Mouse (Mus musculus) layer of hippocampus, adult 18-20 months (tissue): ENCODE measurements around the gene Med12l. TPM values are rescaled to one million over a fixed set of nuclear protein-coding genes. Genes with fewer than 3 reads are reported as not detected.
A peak's percentile ranks its signal among the peaks of the same experiment; 100 is the strongest.

Source experiments
- DNase-seq, 2 experiments: peaks; one replicate each; pipeline ENCODE4 v3.0.0; 2022; ENCODE audit warnings: low spot score in 2 of 2
- total RNA-seq, 2 experiments: library from RNA; stranded (reverse); gene quantifications; 2 replicates each; pipeline ENCODE4 v1.2.3; 2021

Med12l gene
- total RNA-seq, 2 experiments from 2014 or later = 51.9 to 54.1 TPM

GRCm38 (mm10) chr3:59182129-59182528, 176.5 kb downstream of the Med12l start:
- no peak for DNase-seq

- no peak for DNase-seq
Observed at GRCm38 (mm10) chr3:59185662-59186061, 180.0 kb downstream of the Med12l start.

- no peak for DNase-seq
Observed at GRCm38 (mm10) chr3:59187336-59187735, 181.7 kb downstream of the Med12l start.

GRCm38 (mm10) chr3:59191674-59192073, 186.0 kb downstream of the Med12l start:
- DNase-seq = no peak

DNA sequence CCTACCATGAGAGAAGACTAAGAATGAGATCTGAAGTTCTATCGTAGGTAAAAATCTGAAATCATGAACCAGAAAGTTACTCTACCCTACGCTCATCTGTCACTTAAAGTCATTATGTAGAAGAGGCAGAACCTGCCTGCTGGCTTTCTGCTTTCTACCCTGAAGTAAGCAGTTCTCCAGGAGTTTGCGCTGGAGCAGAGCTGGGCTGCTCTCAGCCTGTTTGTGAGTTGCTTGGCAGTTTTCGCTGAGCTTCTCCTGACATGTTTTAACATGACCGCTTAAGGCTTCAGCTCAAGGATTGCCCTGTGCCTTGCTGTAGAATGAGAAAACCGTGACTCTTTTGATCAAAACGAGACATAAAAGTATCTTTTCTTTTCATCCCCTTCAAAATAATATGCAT, 188.5 kb downstream of the Med12l start:
- no peak for DNase-seq

GRCm38 (mm10) chr3:59194938-59195337, 189.3 kb downstream of the Med12l start, which contains the start of gene Gpr87:
Gene Gpr87, minus strand, starts transcription at chr3:59195104.
- no peak for DNase-seq

GRCm38 (mm10) chr3:59197329-59197948, 191.8 kb downstream of the Med12l start:
- no peak for DNase-seq

DNA sequence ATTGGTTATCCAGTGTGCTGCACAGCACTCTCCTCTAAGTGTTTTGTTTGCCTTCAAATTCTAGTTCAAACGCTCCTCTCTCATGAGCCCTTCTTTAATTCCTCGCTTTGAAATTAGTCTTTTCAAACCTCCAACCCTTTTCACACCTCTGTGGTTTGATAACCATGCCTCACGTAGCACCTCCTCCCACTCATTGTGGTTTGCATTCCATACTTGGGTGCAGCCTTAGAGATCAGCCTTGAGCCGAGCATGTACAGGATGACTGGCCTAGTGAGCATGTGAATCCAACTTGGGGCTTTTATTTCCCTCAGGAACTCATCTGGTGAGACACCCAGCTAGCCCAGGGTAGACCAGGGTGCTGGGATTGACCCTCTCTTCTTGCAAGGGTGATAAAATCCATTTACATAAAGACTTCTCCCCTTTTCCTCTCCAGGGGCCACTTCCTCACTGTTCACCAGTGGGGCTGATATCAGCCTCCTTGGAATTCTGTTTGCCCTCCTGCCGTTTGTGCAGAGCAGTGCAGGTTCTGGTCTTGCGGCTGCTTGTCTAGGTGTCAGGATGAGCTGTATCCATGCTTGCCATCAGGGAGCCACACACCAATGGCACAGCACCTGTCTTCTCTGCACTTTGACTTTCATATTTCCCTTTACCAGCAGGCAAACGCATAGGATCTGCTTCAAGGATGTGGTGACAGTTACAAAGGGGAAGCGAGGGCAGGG, 198.3 kb downstream of the Med12l start:
- DNase-seq = no peak

GRCm38 (mm10) chr3:59204719-59205503, 199.3 kb downstream of the Med12l start:
- no peak for DNase-seq

DNA sequence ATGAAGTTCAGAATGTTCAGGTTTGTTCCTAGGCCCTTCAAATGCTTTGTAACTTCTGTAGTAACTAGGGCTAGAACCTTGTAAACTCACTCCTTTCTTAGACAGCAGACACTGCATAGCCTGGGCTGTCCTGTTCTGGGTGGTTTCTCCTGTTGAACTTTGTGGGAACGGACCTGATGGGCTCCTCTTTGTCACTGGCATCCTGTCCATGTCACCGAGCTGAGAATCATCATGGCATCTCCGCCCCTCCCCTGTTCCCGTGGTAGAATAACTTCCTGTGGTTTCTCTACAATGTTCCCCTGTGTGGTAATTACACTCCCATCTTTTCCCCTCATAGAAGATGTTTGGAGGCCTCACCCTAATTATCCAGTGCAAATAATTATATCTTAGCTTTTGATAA, 200.3 kb downstream of the Med12l start:
- DNase-seq = no peak

DNA sequence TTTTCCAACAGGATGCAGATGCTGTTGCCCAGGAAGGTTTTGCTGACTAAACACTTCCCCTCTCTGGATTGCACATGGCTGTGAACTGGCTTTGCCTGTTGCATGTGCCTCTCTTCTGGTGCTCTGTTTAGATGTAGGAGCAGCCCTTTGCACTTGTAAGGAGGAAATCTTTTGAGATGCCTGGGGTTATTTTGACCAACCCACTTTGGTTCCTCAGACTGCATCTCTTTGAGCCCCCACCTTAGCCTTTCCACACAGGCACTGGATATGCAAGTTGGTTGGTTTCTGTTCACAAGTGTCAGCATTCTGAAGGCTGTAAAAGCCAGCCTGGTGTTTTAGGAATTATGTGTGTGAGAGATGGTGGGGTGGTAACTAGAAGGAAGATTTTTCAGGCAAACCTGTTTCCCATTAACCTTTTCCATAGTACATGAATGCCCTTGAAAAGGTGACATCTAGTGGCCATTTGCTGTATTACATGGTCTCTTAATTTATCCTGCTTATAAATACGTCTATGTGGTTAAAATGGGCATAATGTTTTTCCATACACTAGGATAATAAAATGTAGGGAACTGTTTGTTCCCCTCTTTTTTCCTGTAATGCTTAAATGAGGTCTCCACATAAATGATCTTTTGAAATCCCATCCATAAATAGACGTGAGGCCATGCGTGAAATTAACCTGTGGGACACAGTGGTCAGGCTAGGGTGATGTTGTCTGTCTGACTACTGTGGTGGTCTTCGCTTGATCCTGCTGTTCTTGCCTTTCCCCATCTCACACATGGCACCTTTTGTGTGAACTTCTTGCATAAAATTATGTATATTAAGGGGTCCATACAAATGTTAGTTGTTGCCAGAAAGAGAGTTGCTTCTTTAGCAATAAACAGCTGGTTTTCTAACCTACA, 203.3 kb downstream of the Med12l start:
- peak in 1 of 2 experiments; percentile 83 for DNase-seq

GRCm38 (mm10) chr3:59210089-59210488, 204.5 kb downstream of the Med12l start:
- no peak for DNase-seq

GRCm38 (mm10) chr3:59210727-59211126, 205.1 kb downstream of the Med12l start, which contains the start of gene P2ry13:
Gene P2ry13, minus strand, starts transcription at chr3:59210882.
- DNase-seq = no peak

- DNase-seq = no peak
Observed at GRCm38 (mm10) chr3:59211784-59212183, 206.2 kb downstream of the Med12l start.

DNA sequence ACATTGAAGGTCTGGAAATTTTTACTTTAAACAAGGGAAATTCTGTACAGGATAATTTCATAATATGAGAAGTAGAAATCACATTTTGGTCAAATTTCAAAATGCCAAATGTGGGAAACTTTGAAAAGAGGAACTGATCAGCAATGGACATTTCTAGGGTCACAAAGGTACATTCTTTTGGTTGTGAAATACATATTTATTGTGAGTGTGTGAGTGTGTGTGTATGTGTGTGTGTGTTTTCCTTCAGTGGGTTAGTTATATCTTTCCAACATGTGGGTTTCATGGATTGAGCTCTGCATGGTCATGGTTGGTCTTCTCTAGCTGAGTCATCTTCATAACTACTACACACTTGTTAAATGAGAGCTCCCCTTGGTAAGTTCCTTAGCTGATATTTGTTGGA, 206.8 kb downstream of the Med12l start:
- no peak for DNase-seq

DNA sequence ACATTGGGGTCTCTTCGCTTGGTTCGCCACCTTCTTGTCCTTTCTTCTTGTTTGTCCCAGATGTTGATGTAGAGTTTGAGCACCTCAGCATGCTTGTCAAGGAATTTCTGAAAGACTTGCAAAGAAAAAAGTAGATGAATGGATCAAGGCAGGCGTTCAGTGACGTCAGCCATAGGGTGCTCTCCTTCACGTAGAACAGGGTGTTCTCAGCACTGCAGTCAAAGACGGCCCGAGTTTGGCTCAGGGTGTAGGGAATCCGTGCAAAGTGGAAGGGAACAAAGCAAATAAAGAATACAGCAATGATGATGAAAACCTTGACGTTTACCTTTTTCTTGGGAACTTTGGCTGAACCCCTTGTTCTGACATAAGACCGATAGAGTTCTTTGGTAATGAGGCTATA, 211.6 kb downstream of the Med12l start:
- DNase-seq = no peak

- no peak for DNase-seq
Observed at GRCm38 (mm10) chr3:59219326-59219725, 213.7 kb downstream of the Med12l start.

DNA sequence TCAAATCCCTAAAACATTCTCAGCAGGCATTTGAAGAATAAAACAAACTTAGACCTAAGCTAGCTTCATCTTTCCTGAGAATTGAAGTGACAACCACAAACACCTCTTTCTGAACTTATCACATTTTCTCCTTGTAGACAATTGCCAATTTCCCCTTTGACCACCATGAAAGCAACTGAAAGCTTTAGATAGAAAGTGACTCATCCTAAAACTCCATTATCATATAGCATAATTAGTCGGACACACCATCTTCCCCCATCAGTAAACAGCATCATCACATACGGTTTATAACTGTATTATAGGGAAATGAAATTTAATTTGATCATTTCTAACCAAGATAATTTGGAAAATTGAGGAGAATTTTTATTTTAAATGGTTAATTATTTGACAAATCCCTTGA, 216.7 kb downstream of the Med12l start:
- no peak for DNase-seq

GRCm38 (mm10) chr3:59225411-59225810, 219.8 kb downstream of the Med12l start:
- no peak for DNase-seq

GRCm38 (mm10) chr3:59227696-59228095, 222.1 kb downstream of the Med12l start:
- DNase-seq = no peak
